Mouse (Mus musculus) hindbrain, embryonic 15.5 days (tissue): Measurements from ENCODE around the gene Ovol3. TPM values are rescaled to one million over a fixed set of nuclear protein-coding genes. Genes with fewer than 3 reads are reported as not detected.
A peak's percentile ranks its signal among the peaks of the same experiment; 100 is the strongest.

Experiments used
- ATAC-seq: fragments of 200-750 bp; cut with Nextera tagmentation; 2 replicates; pipeline ENCODE4 v1.8.0; 2017; ENCODE audit warnings: low read depth, moderate number of reproducible peaks, moderate TSS enrichment; ENCODE audit not compliant: low FRiP score
- H3K27ac ChIP-seq: fragments of 300-500 bp; sonication (generic); replicated peaks from 2 replicates; pipeline ENCODE4 v1.5.1; 2015; ENCODE audit warnings: mild to moderate bottlenecking, inconsistent platforms
- H3K27me3 ChIP-seq: fragments of 300-500 bp; sonication (generic); 2 replicates; pipeline ENCODE4 v1.6.1; 2015; ENCODE audit warnings: control low read depth, inconsistent platforms
- H3K36me3 ChIP-seq: fragments of 300-500 bp; sonication (generic); 2 replicates; pipeline ENCODE4 v1.6.1; 2015; ENCODE audit warnings: control low read depth, inconsistent platforms
- H3K4me1 ChIP-seq: fragments of 300-500 bp; sonication (generic); replicated peaks from 2 replicates; pipeline ENCODE4 v1.6.1; 2015; ENCODE audit warnings: control low read depth, inconsistent platforms
- H3K4me2 ChIP-seq: fragments of 300-500 bp; sonication (generic); 2 replicates; pipeline ENCODE4 v1.6.1; 2015; ENCODE audit warnings: moderate library complexity, mild to moderate bottlenecking, inconsistent platforms
- H3K4me3 ChIP-seq: fragments of 300-500 bp; sonication (generic); 2 replicates; pipeline ENCODE4 v1.5.1; 2015; ENCODE audit warnings: mild to moderate bottlenecking, inconsistent platforms
- H3K9ac ChIP-seq: fragments of 300-500 bp; sonication (generic); 2 replicates; pipeline ENCODE4 v1.6.1; 2015; ENCODE audit warnings: inconsistent platforms
- H3K9me3 ChIP-seq: fragments of 300-500 bp; sonication (generic); 2 replicates; pipeline ENCODE4 v1.6.1; 2016; ENCODE audit warnings: control low read depth, inconsistent platforms
- WGBS: fragments of 180-500 bp; shearing (Covaris S2); methylation state at CpG from one replicate; pipeline ENCODE4 v1.1.7; 2015; 5-methylcytosine and 5-hydroxymethylcytosine counted together
- polyA plus RNA-seq: library from polyadenylated mRNA; unstranded; fragments of >200 nt; fragmentation: Nextera tagmentation; extraction: Ambion mirVana; gene quantifications from 2 replicates; pipeline ENCODE4 v1.2.1, GENCODE M21; 2015

Ovol3 gene
- polyA plus RNA-seq = not detected in 2 replicates

- WGBS = 84% methylated on average over 4 of the region's 4 CpGs
- Histone ChIP-seq H3K9me3 (no peaks in the 10 kb centered on the region), H3K4me1 (peaks cover 18% of the 10 kb centered on the region), H3K4me2 (no peak within 1 kb of the TSS), H3K9ac (no peak within 1 kb of the TSS), H3K4me3 (no peak within 1 kb of the TSS), H3K27ac (no peak within 1 kb of the TSS), H3K36me3 (peaks cover 10% of the 10 kb centered on the region; the same call in 1 of the 2 replicates), H3K27me3 (no peaks in the 10 kb centered on the region)
- no peak for ATAC-seq
Observed at GRCm38 (mm10) chr7:30235625-30236024, at the start of gene Ovol3. TSS of gene Ovol3 (minus strand) at chr7:30235725.

GRCm38 (mm10) chr7:30282740-30283139 is 47.2 kb upstream of the Ovol3 start:
- no peak for ATAC-seq
- H3K27ac ChIP-seq = no peak overlapping the region
- H3K4me2 ChIP-seq = no peak overlapping the region
- peaks cover 14% of the 10 kb centered on the region for H3K4me1 ChIP-seq
- no peak overlapping the region for H3K9ac ChIP-seq
- WGBS = 83% methylated on average over 7 of the region's 7 CpGs
- H3K4me3 ChIP-seq = no peak overlapping the region
- no peaks in the 10 kb centered on the region for H3K27me3 ChIP-seq
- no peaks in the 10 kb centered on the region for H3K9me3 ChIP-seq
- H3K36me3 ChIP-seq = no peaks in the 10 kb centered on the region

GRCm38 (mm10) chr7:30281522-30281921 is 46.0 kb upstream of the Ovol3 start:
- H3K27ac ChIP-seq = peak overlapping the region; percentile 96
- no peak for ATAC-seq
- no peaks in the 10 kb centered on the region for H3K9me3 ChIP-seq
- H3K36me3 ChIP-seq = no peaks in the 10 kb centered on the region
- peaks cover 14% of the 10 kb centered on the region for H3K4me1 ChIP-seq
- H3K4me3 ChIP-seq = peak overlapping the region; percentile 54
- 80% methylated on average over 4 of the region's 4 CpGs for WGBS
- no peak overlapping the region for H3K9ac ChIP-seq
- H3K27me3 ChIP-seq = no peaks in the 10 kb centered on the region
- H3K4me2 ChIP-seq = peak overlapping the region; percentile 89

- H3K27ac ChIP-seq = peak overlapping the region; percentile 96
- 1% methylated on average over 20 of the region's 20 CpGs for WGBS
- ATAC-seq = peak; percentile 88
- no peaks in the 10 kb centered on the region for H3K27me3 ChIP-seq
- peak overlapping the region; percentile 89 for H3K4me2 ChIP-seq
- H3K9me3 ChIP-seq = no peaks in the 10 kb centered on the region
- peak overlapping the region; percentile 67 for H3K9ac ChIP-seq
- peak overlapping the region; percentile 54 for H3K4me3 ChIP-seq
- peaks cover 14% of the 10 kb centered on the region for H3K4me1 ChIP-seq
- no peaks in the 10 kb centered on the region for H3K36me3 ChIP-seq
Observed at GRCm38 (mm10) chr7:30280670-30281138, 45.2 kb upstream of the Ovol3 start.

- ATAC-seq = peak; percentile 96
- H3K4me2 ChIP-seq = peak within 1 kb of the TSS; percentile 89
- H3K27ac ChIP-seq = peak within 1 kb of the TSS; percentile 96
- H3K4me3 ChIP-seq = peak within 1 kb of the TSS; percentile 54
- WGBS = under 1% methylated on average over 49 of the region's 49 CpGs
- H3K36me3 ChIP-seq = no peaks in the 10 kb centered on the region
- H3K4me1 ChIP-seq = peaks cover 14% of the 10 kb centered on the region
- no peaks in the 10 kb centered on the region for H3K9me3 ChIP-seq
- H3K9ac ChIP-seq = peak within 1 kb of the TSS; percentile 67
- no peaks in the 10 kb centered on the region for H3K27me3 ChIP-seq
Observed at GRCm38 (mm10) chr7:30279951-30280669, 44.6 kb upstream of the Ovol3 start, which contains the start of the genes Thap8 and Wdr62. TSS of gene Thap8 (plus strand) at chr7:30280094. TSS of gene Wdr62 (minus strand) at chr7:30280419.

- no peak for ATAC-seq
- H3K4me2 ChIP-seq = peak overlapping the region; percentile 89
- H3K4me1 ChIP-seq = peaks cover 14% of the 10 kb centered on the region
- no peaks in the 10 kb centered on the region for H3K27me3 ChIP-seq
- no peaks in the 10 kb centered on the region for H3K9me3 ChIP-seq
- no peaks in the 10 kb centered on the region for H3K36me3 ChIP-seq
- 0% methylated on average over 6 of the region's 6 CpGs for WGBS
- H3K27ac ChIP-seq = peak overlapping the region; percentile 96
- H3K9ac ChIP-seq = peak overlapping the region; percentile 67
- peak overlapping the region; percentile 54 for H3K4me3 ChIP-seq
Observed at GRCm38 (mm10) chr7:30279536-30279935, 44.0 kb upstream of the Ovol3 start.

GRCm38 (mm10) chr7:30278911-30279310 is 43.4 kb upstream of the Ovol3 start:
- H3K4me2 ChIP-seq = 0 out of 2 replicates have a peak overlapping the region, but pooled peaks have one; percentile 89
- no peak overlapping the region for H3K9ac ChIP-seq
- no peak overlapping the region for H3K27ac ChIP-seq
- no peaks in the 10 kb centered on the region for H3K27me3 ChIP-seq
- H3K9me3 ChIP-seq = no peaks in the 10 kb centered on the region
- ATAC-seq = no peak
- no peaks in the 10 kb centered on the region for H3K36me3 ChIP-seq
- WGBS = 57% methylated on average over 2 of the region's 2 CpGs
- peak overlapping the region; percentile 54; the same call in 1 of the 2 replicates for H3K4me3 ChIP-seq
- H3K4me1 ChIP-seq = peaks cover 14% of the 10 kb centered on the region

- Histone ChIP-seq H3K9ac (no peak overlapping the region), H3K9me3 (no peaks in the 10 kb centered on the region), H3K36me3 (no peaks in the 10 kb centered on the region), H3K4me3 (no peak overlapping the region), H3K27ac (no peak overlapping the region), H3K4me1 (peaks cover 2% of the 10 kb centered on the region), H3K27me3 (no peaks in the 10 kb centered on the region), H3K4me2 (no peak overlapping the region)
- WGBS = 83% methylated on average over 6 of the region's 6 CpGs
- no peak for ATAC-seq
Observed at GRCm38 (mm10) chr7:30274383-30274782, 38.9 kb upstream of the Ovol3 start.

- Histone ChIP-seq H3K4me2 (no peak overlapping the region), H3K27ac (no peak overlapping the region), H3K4me1 (no peaks in the 10 kb centered on the region), H3K9me3 (no peaks in the 10 kb centered on the region), H3K36me3 (no peaks in the 10 kb centered on the region), H3K27me3 (no peaks in the 10 kb centered on the region), H3K4me3 (no peak overlapping the region), H3K9ac (no peak overlapping the region)
- ATAC-seq = no peak
- WGBS = 90% methylated on average over 4 of the region's 4 CpGs
Observed at GRCm38 (mm10) chr7:30269641-30270040, 34.1 kb upstream of the Ovol3 start.

GRCm38 (mm10) chr7:30266780-30267179 is 31.3 kb upstream of the Ovol3 start:
- 84% methylated on average over 3 of the region's 3 CpGs for WGBS
- H3K27me3 ChIP-seq = no peaks in the 10 kb centered on the region
- H3K27ac ChIP-seq = no peak overlapping the region
- no peak overlapping the region for H3K9ac ChIP-seq
- H3K4me1 ChIP-seq = no peaks in the 10 kb centered on the region
- no peak for ATAC-seq
- no peak overlapping the region for H3K4me2 ChIP-seq
- H3K4me3 ChIP-seq = no peak overlapping the region
- H3K36me3 ChIP-seq = no peaks in the 10 kb centered on the region
- H3K9me3 ChIP-seq = no peaks in the 10 kb centered on the region

GRCm38 (mm10) chr7:30265935-30266334 is 30.4 kb upstream of the Ovol3 start:
- Histone ChIP-seq H3K27me3 (no peaks in the 10 kb centered on the region), H3K27ac (no peak overlapping the region), H3K4me1 (no peaks in the 10 kb centered on the region), H3K4me2 (no peak overlapping the region), H3K9me3 (no peaks in the 10 kb centered on the region), H3K4me3 (no peak overlapping the region), H3K9ac (no peak overlapping the region), H3K36me3 (no peaks in the 10 kb centered on the region)
- no peak for ATAC-seq
- WGBS = 91% methylated on average over 7 of the region's 7 CpGs

GRCm38 (mm10) chr7:30265531-30265930 is 30.0 kb upstream of the Ovol3 start:
- H3K9ac ChIP-seq = no peak overlapping the region
- no peaks in the 10 kb centered on the region for H3K9me3 ChIP-seq
- ATAC-seq = no peak
- no peak overlapping the region for H3K27ac ChIP-seq
- H3K4me1 ChIP-seq = no peaks in the 10 kb centered on the region
- 98% methylated on average over 5 of the region's 5 CpGs for WGBS
- H3K36me3 ChIP-seq = no peaks in the 10 kb centered on the region
- H3K4me3 ChIP-seq = no peak overlapping the region
- no peaks in the 10 kb centered on the region for H3K27me3 ChIP-seq
- H3K4me2 ChIP-seq = no peak overlapping the region
